Mouse (Mus musculus) intestine, embryonic 16.5 days (tissue): ENCODE measurements around the gene Fbxo34. TPM values are rescaled to one million over a fixed set of nuclear protein-coding genes. Genes with fewer than 3 reads are reported as not detected.
A peak's percentile ranks its signal among the peaks of the same experiment; 100 is the strongest.

Source experiments
- ATAC-seq: fragments of 200-750 bp; cut with Nextera tagmentation; 2 replicates; pipeline ENCODE4 v1.8.0; 2017; ENCODE audit warnings: moderate TSS enrichment, moderate library complexity
- H3K27ac ChIP-seq: fragments of 300-500 bp; sonication (generic); 2 replicates; pipeline ENCODE4 v1.5.1; 2014; ENCODE audit warnings: mild to moderate bottlenecking, low read length
- H3K27me3 ChIP-seq: fragments of 300-500 bp; sonication (generic); replicated peaks from 2 replicates; pipeline ENCODE4 v1.6.1; 2014; ENCODE audit warnings: low read length, control low read depth, mixed read lengths; ENCODE audit not compliant: control insufficient read depth, insufficient read depth
- H3K36me3 ChIP-seq: fragments of 300-500 bp; sonication (generic); 2 replicates; pipeline ENCODE4 v1.6.1; 2014; ENCODE audit warnings: low read length, control low read depth; ENCODE audit not compliant: control insufficient read depth, insufficient read depth
- H3K4me1 ChIP-seq: fragments of 300-500 bp; sonication (generic); 2 replicates; pipeline ENCODE4 v1.6.1; 2014; ENCODE audit warnings: low read length, control low read depth, mixed read lengths; ENCODE audit not compliant: control insufficient read depth, insufficient read depth
- H3K4me2 ChIP-seq: fragments of 300-500 bp; sonication (generic); 2 replicates; pipeline ENCODE4 v1.6.1; 2014; ENCODE audit warnings: low read depth, low read length, control low read depth
- H3K4me3 ChIP-seq: fragments of 300-500 bp; sonication (generic); 2 replicates; pipeline ENCODE4 v1.5.1; 2014; ENCODE audit warnings: mild to moderate bottlenecking, low read length
- H3K9ac ChIP-seq: fragments of 300-500 bp; sonication (generic); 2 replicates; pipeline ENCODE4 v1.6.1; 2014; ENCODE audit warnings: low read depth, low read length
- H3K9me3 ChIP-seq: fragments of 300-500 bp; sonication (generic); 2 replicates; pipeline ENCODE4 v1.6.1; 2016; ENCODE audit warnings: low read length, control low read depth; ENCODE audit not compliant: control insufficient read depth
- WGBS: fragments of 180-500 bp; shearing (Covaris S2); extraction: QIAGEN DNeasy Blood & Tissue Kit; methylation state at CpG from one replicate; pipeline ENCODE4 v1.1.7; 2014; 5-methylcytosine and 5-hydroxymethylcytosine counted together
- polyA plus RNA-seq: library from polyadenylated mRNA; unstranded; fragments of >200 nt; fragmentation: Nextera tagmentation; extraction: Ambion mirVana; gene quantifications from 2 replicates; pipeline ENCODE4 v1.2.1, GENCODE M21; 2015

Gene Fbxo34
- polyA plus RNA-seq, 1 experiment from 2014 or later, result 20.4 TPM

GRCm38 (mm10) chr14:47508035-47508434 is 57.8 kb downstream of the Fbxo34 start:
- Histone ChIP-seq H3K9me3 (no peaks in the 10 kb centered on the region), H3K27me3 (no peaks in the 10 kb centered on the region), H3K27ac (no peak overlapping the region), H3K4me2 (no peak overlapping the region), H3K9ac (no peak overlapping the region), H3K4me1 (peaks cover 4% of the 10 kb centered on the region), H3K36me3 (0 out of 2 replicates have a peak, but pooled peaks cover 4% of the 10 kb centered on the region), H3K4me3 (no peak overlapping the region)
- ATAC-seq, result no peak

- 62% methylated on average over 4 of the region's 4 CpGs for WGBS
- H3K27me3 ChIP-seq, result no peaks in the 10 kb centered on the region
- peaks cover 7% of the 10 kb centered on the region for H3K4me1 ChIP-seq
- H3K27ac ChIP-seq, result no peak overlapping the region
- no peak overlapping the region for H3K4me2 ChIP-seq
- peak; percentile 54; the same call in 1 of the 2 replicates for ATAC-seq
- no peak overlapping the region for H3K4me3 ChIP-seq
- H3K36me3 ChIP-seq, result 0 out of 2 replicates have a peak, but pooled peaks cover 2% of the 10 kb centered on the region
- H3K9me3 ChIP-seq, result no peaks in the 10 kb centered on the region
- no peak overlapping the region for H3K9ac ChIP-seq
Observed at GRCm38 (mm10) chr14:47510244-47510643, 60.0 kb downstream of the Fbxo34 start.

- no peaks in the 10 kb centered on the region for H3K27me3 ChIP-seq
- no peak for ATAC-seq
- no peak overlapping the region for H3K9ac ChIP-seq
- no peaks in the 10 kb centered on the region for H3K36me3 ChIP-seq
- peaks cover 9% of the 10 kb centered on the region for H3K4me1 ChIP-seq
- WGBS, result 95% methylated on average over 3 of the region's 3 CpGs
- no peak overlapping the region for H3K4me2 ChIP-seq
- no peaks in the 10 kb centered on the region for H3K9me3 ChIP-seq
- H3K27ac ChIP-seq, result no peak overlapping the region
- no peak overlapping the region for H3K4me3 ChIP-seq
Observed at GRCm38 (mm10) chr14:47513606-47514005, 63.4 kb downstream of the Fbxo34 start.

- Histone ChIP-seq H3K9ac (0 out of 2 replicates have a peak overlapping the region, but pooled peaks have one; percentile 40), H3K36me3 (no peaks in the 10 kb centered on the region), H3K27ac (peak overlapping the region; percentile 89), H3K4me2 (peak overlapping the region; percentile 40; the same call in 1 of the 2 replicates), H3K4me3 (no peak overlapping the region), H3K9me3 (no peaks in the 10 kb centered on the region), H3K27me3 (no peaks in the 10 kb centered on the region), H3K4me1 (peaks cover 8% of the 10 kb centered on the region)
- ATAC-seq, result peak; percentile 97
- WGBS, result 30% methylated on average over 7 of the region's 7 CpGs
Observed at GRCm38 (mm10) chr14:47514816-47515453, 64.7 kb downstream of the Fbxo34 start.

GRCm38 (mm10) chr14:47515636-47516035 is 65.4 kb downstream of the Fbxo34 start:
- peak; percentile 31; the same call in 1 of the 2 replicates for ATAC-seq
- 0 out of 2 replicates have a peak overlapping the region, but pooled peaks have one; percentile 40 for H3K9ac ChIP-seq
- H3K36me3 ChIP-seq, result no peaks in the 10 kb centered on the region
- H3K4me2 ChIP-seq, result peak overlapping the region; percentile 40; the same call in 1 of the 2 replicates
- H3K9me3 ChIP-seq, result no peaks in the 10 kb centered on the region
- peak overlapping the region; percentile 89 for H3K27ac ChIP-seq
- H3K4me1 ChIP-seq, result peaks cover 5% of the 10 kb centered on the region
- whole genome bisulfite sequencing, result 90% methylated on average over 8 of the region's 8 CpGs
- H3K4me3 ChIP-seq, result no peak overlapping the region
- no peaks in the 10 kb centered on the region for H3K27me3 ChIP-seq

- Histone ChIP-seq H3K4me2 (no peak overlapping the region), H3K4me3 (no peak overlapping the region), H3K36me3 (no peaks in the 10 kb centered on the region), H3K9ac (no peak overlapping the region), H3K27me3 (no peaks in the 10 kb centered on the region), H3K27ac (no peak overlapping the region), H3K9me3 (no peaks in the 10 kb centered on the region), H3K4me1 (peaks cover 8% of the 10 kb centered on the region)
- ATAC-seq, result no peak
- 70% methylated on average over 6 of the region's 6 CpGs for WGBS
Observed at GRCm38 (mm10) chr14:47516755-47517154, 66.5 kb downstream of the Fbxo34 start.

- 81% methylated on average over 6 of the region's 6 CpGs for WGBS
- H3K27ac ChIP-seq, result no peak overlapping the region
- no peak overlapping the region for H3K9ac ChIP-seq
- H3K4me3 ChIP-seq, result no peak overlapping the region
- ATAC-seq, result no peak
- H3K4me1 ChIP-seq, result peaks cover 8% of the 10 kb centered on the region
- H3K4me2 ChIP-seq, result no peak overlapping the region
- no peaks in the 10 kb centered on the region for H3K9me3 ChIP-seq
- no peaks in the 10 kb centered on the region for H3K36me3 ChIP-seq
- H3K27me3 ChIP-seq, result no peaks in the 10 kb centered on the region
Observed at GRCm38 (mm10) chr14:47518619-47519018, 68.4 kb downstream of the Fbxo34 start.

- H3K4me3 ChIP-seq, result no peak overlapping the region
- no peaks in the 10 kb centered on the region for H3K36me3 ChIP-seq
- H3K9me3 ChIP-seq, result no peaks in the 10 kb centered on the region
- no peak overlapping the region for H3K27ac ChIP-seq
- no peaks in the 10 kb centered on the region for H3K27me3 ChIP-seq
- 80% methylated on average over 13 of the region's 13 CpGs for WGBS
- peaks cover 3% of the 10 kb centered on the region; the same call in 1 of the 2 replicates for H3K4me1 ChIP-seq
- no peak overlapping the region for H3K4me2 ChIP-seq
- H3K9ac ChIP-seq, result no peak overlapping the region
- no peak for ATAC-seq
Observed at GRCm38 (mm10) chr14:47520751-47521449, 70.7 kb downstream of the Fbxo34 start.

GRCm38 (mm10) chr14:47521609-47522008 is 71.4 kb downstream of the Fbxo34 start:
- Histone ChIP-seq H3K4me1 (peaks cover 3% of the 10 kb centered on the region; the same call in 1 of the 2 replicates), H3K36me3 (no peaks in the 10 kb centered on the region), H3K27me3 (no peaks in the 10 kb centered on the region), H3K27ac (no peak overlapping the region), H3K4me2 (no peak overlapping the region), H3K4me3 (no peak overlapping the region), H3K9me3 (no peaks in the 10 kb centered on the region), H3K9ac (no peak overlapping the region)
- WGBS, result 97% methylated on average over 1 of the region's 1 CpGs
- no peak for ATAC-seq
